Mouse (Mus musculus) embryonic facial prominence, embryonic 14.5 days (tissue): ENCODE data around the gene Stx1a. TPM values are rescaled to one million over a fixed set of nuclear protein-coding genes. Genes with fewer than 3 reads are reported as not detected.

Experiments used
- polyA plus RNA-seq: library from polyadenylated mRNA; unstranded; fragments of >200 nt; fragmentation: Nextera tagmentation; extraction: Ambion mirVana; gene quantifications from 2 replicates; pipeline ENCODE4 v1.2.1, GENCODE M21; 2014

Stx1a gene
- polyA plus RNA-seq, 1 experiment from 2014 or later: 19.6 TPM

Other genes with a start within 250 kb of the Stx1a start
- gene Tmem270, start 116.7 kb upstream of the Stx1a start, polyA plus RNA-seq: not detected in 2 replicates
- 0.15 and 0.20 TPM in 2 replicates for gene Cldn13, start 108.0 kb upstream of the Stx1a start, polyA plus RNA-seq
- 10.6 and 18.2 TPM in 2 replicates for gene Mettl27, start 91.1 kb upstream of the Stx1a start, polyA plus RNA-seq
- gene Cldn4, start 76.5 kb upstream of the Stx1a start, polyA plus RNA-seq: 27.0 and 30.6 TPM in 2 replicates
- gene Cldn3, start 37.3 kb upstream of the Stx1a start, polyA plus RNA-seq: 23.2 and 27.8 TPM in 2 replicates
- gene Abhd11, start 14.3 kb upstream of the Stx1a start, polyA plus RNA-seq: 61.3 and 70.3 TPM in 2 replicates
- 31.1 and 33.9 TPM in 2 replicates for gene Dnajc30, start 40.7 kb downstream of the Stx1a start, polyA plus RNA-seq
- gene Bud23, start 41.5 kb downstream of the Stx1a start, polyA plus RNA-seq: 74.0 and 87.2 TPM in 2 replicates
- gene Vps37d, start 54.8 kb downstream of the Stx1a start, polyA plus RNA-seq: 7.7 and 8.5 TPM in 2 replicates
- 1.2 and 1.6 TPM in 2 replicates for gene Mlxipl, start 66.4 kb downstream of the Stx1a start, polyA plus RNA-seq
- gene Tbl2, start 126.2 kb downstream of the Stx1a start, polyA plus RNA-seq: 24.1 and 30.1 TPM in 2 replicates
- gene Bcl7b, start 144.8 kb downstream of the Stx1a start, polyA plus RNA-seq: 44.3 and 44.4 TPM in 2 replicates
- gene Baz1b, start 163.8 kb downstream of the Stx1a start, polyA plus RNA-seq: 46.9 and 48.4 TPM in 2 replicates
- gene Fzd9, start 227.7 kb downstream of the Stx1a start, polyA plus RNA-seq: 21.6 and 21.7 TPM in 2 replicates